Mouse (Mus musculus) liver, adult 2 months (tissue): ENCODE data around the gene Msx2.

Experiments
- CTCF ChIP-seq: fragments of 200-500 bp; IDR thresholded peaks from 2 replicates; pipeline ENCODE4 v1.5.1; 2011; ENCODE audit warnings: low read depth, low read length, control low read depth
- POLR2A ChIP-seq: fragments of 200-500 bp; IDR thresholded peaks from 2 replicates; pipeline ENCODE4 v1.6.1; 2011; ENCODE audit warnings: low read length, control low read depth; ENCODE audit not compliant: insufficient read depth; ENCODE audit errors: extremely low read depth

GRCm38 (mm10) chr13:53417701-53418100 is 55.2 kb downstream of the Msx2 start:
- no peak for TF ChIP-seq CTCF
- TF ChIP-seq POLR2A: no peak
